Mouse (Mus musculus) macrophage (primary cell): Measurements from ENCODE around the gene Peak1. TPM values are rescaled to one million over a fixed set of nuclear protein-coding genes. Genes with fewer than 3 reads are reported as not detected.

ENCODE experiments used
- H3K27ac ChIP-seq: fragments of 350-480 bp; formaldehyde crosslinking; 2 replicates; pipeline ENCODE4 v1.9.0; 2021
- H3K36me3 ChIP-seq: fragments of 350-480 bp; formaldehyde crosslinking; 2 replicates; pipeline ENCODE4 v1.9.0; 2021; ENCODE audit errors: inconsistent target
- H3K4me3 ChIP-seq: fragments of 350-480 bp; formaldehyde crosslinking; 2 replicates; pipeline ENCODE4 v1.9.0; 2021; ENCODE audit errors: inconsistent target
- H3K79me2 ChIP-seq: fragments of 350-480 bp; formaldehyde crosslinking; 2 replicates; pipeline ENCODE4 v1.9.0; 2021; ENCODE audit errors: inconsistent target
- WGBS: methylation state at CpG from one replicate; pipeline ENCODE4 v1.1.7; 2026; ENCODE audit warnings: inconsistent platforms; ENCODE audit not compliant: missing documents; 5-methylcytosine and 5-hydroxymethylcytosine counted together
- polyA plus RNA-seq: library from polyadenylated mRNA; stranded (reverse); fragments of 250-400 nt; gene quantifications from 3 replicates; pipeline ENCODE4 v1.2.4, GENCODE M21; 2018; ENCODE audit warnings: inconsistent platforms

Gene Peak1
- polyA plus RNA-seq, 1 experiment from 2014 or later, result 32.4 TPM

DNA sequence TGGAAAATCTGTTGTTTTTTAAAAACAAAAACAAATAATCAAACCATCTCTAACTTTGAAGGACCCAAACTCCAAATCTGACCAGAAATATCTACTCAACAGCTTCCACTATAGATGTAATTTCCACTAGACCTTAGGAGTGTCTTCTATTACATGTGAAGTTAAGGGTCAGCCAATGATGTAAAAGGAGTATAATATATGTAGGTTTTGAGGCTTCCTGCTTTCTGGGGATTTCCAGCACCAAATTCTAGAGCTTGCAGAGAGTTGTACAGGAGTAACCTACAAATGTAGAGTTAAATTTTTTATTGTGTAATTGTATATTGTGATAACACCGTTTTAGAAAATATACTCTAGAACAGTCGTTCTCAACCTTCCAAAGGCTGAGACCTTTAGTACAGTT, 96.6 kb downstream of the Peak1 start:
- no peak overlapping the region for H3K27ac ChIP-seq
- H3K4me3 ChIP-seq, result no peak overlapping the region
- WGBS, result 94% methylated on average over 2 of the region's 2 CpGs
- H3K36me3 ChIP-seq, result no peaks in the 10 kb centered on the region
- peaks cover 43% of the 10 kb centered on the region for H3K79me2 ChIP-seq

DNA sequence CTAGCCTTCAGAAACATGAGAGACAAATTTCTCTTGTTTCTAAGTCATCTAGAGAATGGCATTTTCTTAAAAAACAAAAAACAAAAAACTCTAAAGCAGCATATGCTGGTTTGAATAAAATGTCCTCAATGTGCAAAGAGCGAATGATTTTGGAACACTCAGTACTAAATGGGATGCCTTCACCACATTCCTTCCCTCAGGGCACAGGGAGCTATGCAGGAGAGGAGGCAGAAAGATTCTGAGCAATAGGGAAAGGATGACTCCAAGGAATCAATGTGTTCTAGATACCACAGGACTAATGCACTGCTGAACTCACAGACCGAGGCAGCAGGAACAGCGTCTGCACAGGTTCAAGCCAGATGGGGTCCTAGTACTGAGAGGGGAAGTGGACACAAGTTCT, 103.5 kb downstream of the Peak1 start:
- no peaks in the 10 kb centered on the region; the same call in none of the 2 replicates for H3K79me2 ChIP-seq

DNA sequence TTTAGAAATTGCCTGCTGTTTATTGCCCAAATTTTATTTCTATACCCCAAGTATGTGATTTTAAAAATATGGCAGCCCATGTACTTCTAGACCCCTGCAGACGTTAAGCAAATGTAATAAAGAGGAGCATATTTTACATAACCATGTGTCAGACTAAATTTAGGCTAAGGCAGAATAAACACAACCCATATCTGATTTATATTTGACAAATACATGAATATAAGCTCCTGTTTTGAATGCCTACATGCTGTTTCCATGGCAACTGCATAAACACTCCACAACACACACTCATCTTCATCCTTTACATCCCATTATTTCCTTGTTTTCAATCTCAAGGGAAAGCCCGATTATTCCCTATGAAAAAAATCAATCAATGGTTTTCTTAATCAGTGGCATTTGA, 108.8 kb downstream of the Peak1 start:
- Histone ChIP-seq H3K4me3 (no peak overlapping the region), H3K27ac (no peak overlapping the region), H3K36me3 (no peaks in the 10 kb centered on the region), H3K79me2 (peaks cover 16% of the 10 kb centered on the region)
- WGBS, result 84% methylated on average over 2 of the region's 2 CpGs

More for the DNA sequence above, 103.5 kb downstream of the Peak1 start:
- no peak overlapping the region for H3K4me3 ChIP-seq
- no peaks in the 10 kb centered on the region for H3K36me3 ChIP-seq
- 91% methylated on average over 3 of the region's 3 CpGs for WGBS
- no peak overlapping the region for H3K27ac ChIP-seq

DNA sequence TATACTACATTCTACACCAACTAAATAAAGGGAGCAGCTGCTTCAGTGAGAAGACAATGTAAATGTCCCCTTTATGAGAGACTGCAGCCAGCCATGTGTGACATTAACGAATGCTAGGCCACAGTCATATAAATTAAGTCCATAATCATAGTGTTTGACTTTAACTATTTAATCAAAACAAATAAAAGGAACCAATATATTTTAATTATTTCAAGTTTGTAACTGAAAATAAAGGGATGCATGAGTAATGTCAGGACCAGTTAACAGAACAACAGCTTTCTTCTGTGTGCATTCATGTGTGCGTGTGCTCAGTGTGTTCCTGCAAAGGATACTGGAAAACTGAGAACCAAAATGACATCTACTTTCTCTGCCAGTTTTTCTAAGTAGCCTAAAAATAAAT, 113.3 kb downstream of the Peak1 start:
- H3K27ac ChIP-seq, result no peak overlapping the region
- 97% methylated on average over 2 of the region's 2 CpGs for WGBS
- H3K4me3 ChIP-seq, result no peak overlapping the region
- H3K36me3 ChIP-seq, result no peaks in the 10 kb centered on the region
- H3K79me2 ChIP-seq, result peaks cover 45% of the 10 kb centered on the region

DNA sequence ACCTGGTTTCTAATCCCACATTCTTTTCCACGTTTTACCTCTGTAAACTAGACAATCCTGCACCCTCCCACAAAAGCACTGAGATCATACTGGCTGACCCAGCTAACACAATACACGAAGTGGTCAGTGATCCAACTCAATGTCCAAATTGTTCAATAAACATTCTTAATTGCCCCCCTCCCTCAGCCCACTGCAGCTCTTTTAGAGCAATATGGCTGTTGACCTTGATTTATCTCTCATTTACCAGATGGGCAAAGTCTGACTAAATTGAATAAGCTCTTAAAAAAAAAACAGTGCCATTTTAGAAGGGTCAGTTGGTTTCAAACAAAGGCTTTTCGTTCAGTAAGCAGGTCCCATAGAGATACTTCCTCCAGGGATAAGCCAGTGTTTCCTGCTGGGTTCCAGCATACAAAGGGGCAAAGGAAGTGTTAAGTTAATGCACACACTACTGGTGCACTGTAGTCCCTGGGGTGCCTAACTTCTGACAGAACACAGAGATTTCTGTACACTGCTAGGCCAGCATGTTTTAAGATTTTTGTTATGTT, 114.9 kb downstream of the Peak1 start:
- WGBS, result 71% methylated on average over 3 of the region's 3 CpGs
- Histone ChIP-seq H3K4me3 (no peak overlapping the region), H3K36me3 (no peaks in the 10 kb centered on the region), H3K79me2 (peaks cover 50% of the 10 kb centered on the region), H3K27ac (no peak overlapping the region)

DNA sequence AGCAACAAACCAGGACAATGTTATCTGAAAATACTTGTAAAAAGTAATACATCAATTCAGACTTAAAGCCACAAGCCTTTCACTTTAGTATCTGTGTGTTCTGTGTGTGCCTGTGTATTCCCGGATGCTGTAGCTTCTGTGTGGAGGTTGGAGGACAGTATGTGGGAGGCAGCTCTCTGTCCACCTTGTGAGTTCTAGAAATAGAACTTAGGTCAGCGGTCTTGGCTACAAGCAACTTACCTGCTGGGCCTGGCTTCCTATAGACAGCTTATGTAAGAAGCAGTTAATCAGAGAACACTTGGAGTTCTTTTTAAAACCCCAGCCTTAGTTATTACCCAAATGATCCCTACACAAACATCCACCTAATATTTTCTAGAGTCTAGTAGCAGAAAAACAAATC, 127.8 kb downstream of the Peak1 start:
- no peaks in the 10 kb centered on the region for H3K36me3 ChIP-seq
- no peak overlapping the region for H3K4me3 ChIP-seq
- peaks cover 49% of the 10 kb centered on the region for H3K79me2 ChIP-seq
- H3K27ac ChIP-seq, result no peak overlapping the region
- WGBS, result 100% methylated on average over 2 of the region's 2 CpGs

DNA sequence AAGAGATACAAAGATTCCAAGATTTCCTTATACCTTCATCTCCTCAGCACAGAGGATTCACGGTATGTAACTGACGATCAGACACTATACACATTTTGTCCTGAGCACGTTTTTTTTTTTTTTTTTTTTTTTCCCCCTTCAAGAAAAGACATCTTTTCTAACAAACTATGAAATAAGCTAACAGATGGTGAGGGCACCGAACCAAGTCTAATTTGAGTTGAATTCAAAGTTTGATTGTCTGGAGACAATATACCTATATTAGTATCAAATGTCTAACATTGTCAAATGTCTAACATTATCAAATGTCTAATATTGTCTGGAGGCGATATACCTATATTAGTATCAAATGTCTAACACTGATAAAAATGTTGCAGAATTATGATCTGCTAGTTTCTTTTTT, 135.4 kb downstream of the Peak1 start:
- 96% methylated on average over 5 of the region's 5 CpGs for WGBS
- peaks cover 44% of the 10 kb centered on the region for H3K79me2 ChIP-seq
- H3K27ac ChIP-seq, result no peak overlapping the region
- H3K4me3 ChIP-seq, result no peak overlapping the region
- H3K36me3 ChIP-seq, result no peaks in the 10 kb centered on the region

DNA sequence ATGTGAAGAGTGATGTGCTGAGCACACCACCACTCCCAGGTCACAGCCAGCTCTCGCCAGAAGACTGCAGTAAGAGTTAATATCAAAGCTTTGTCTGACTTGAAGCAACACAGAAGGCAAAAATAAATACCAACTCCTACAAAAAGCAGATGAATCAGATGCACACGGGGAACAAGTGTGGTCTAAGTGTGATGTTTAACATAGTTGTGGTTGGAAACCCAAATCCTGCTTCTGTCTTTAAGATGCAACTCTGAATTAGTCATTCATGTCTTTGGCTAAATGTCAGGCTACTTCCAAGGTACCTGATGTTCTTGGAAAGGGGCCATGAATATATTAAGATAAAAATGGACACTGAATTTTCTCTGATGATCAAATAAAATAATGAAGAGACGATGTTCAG, 144.3 kb downstream of the Peak1 start:
- Histone ChIP-seq H3K27ac (peak overlapping the region; percentile 68), H3K79me2 (peaks cover 43% of the 10 kb centered on the region)
- WGBS, result 87% methylated on average over 3 of the region's 3 CpGs

DNA sequence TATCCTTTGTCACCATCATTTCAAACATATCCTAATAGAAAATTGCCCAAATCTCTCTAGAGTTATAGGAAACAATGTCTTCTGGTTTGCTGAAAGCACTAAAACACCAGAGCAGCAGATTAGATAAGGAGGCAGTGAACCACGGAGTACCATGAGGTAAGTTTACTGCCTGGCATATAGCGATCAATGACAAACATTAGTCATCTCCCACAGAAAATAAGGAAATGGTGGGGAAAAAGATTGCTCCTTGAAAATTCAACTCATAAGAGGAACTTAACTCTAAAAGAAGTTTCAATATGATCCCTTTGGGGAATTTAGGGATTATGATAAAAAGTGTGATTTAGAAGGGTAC, 145.6 kb downstream of the Peak1 start:
- WGBS, result 20% methylated on average over 2 of the region's 2 CpGs
- Histone ChIP-seq H3K27ac (peak overlapping the region; percentile 68), H3K4me3 (no peak overlapping the region), H3K79me2 (peaks cover 57% of the 10 kb centered on the region), H3K36me3 (no peaks in the 10 kb centered on the region)

More for the DNA sequence above, 144.3 kb downstream of the Peak1 start:
- Histone ChIP-seq H3K4me3 (no peak overlapping the region), H3K36me3 (no peaks in the 10 kb centered on the region)

DNA sequence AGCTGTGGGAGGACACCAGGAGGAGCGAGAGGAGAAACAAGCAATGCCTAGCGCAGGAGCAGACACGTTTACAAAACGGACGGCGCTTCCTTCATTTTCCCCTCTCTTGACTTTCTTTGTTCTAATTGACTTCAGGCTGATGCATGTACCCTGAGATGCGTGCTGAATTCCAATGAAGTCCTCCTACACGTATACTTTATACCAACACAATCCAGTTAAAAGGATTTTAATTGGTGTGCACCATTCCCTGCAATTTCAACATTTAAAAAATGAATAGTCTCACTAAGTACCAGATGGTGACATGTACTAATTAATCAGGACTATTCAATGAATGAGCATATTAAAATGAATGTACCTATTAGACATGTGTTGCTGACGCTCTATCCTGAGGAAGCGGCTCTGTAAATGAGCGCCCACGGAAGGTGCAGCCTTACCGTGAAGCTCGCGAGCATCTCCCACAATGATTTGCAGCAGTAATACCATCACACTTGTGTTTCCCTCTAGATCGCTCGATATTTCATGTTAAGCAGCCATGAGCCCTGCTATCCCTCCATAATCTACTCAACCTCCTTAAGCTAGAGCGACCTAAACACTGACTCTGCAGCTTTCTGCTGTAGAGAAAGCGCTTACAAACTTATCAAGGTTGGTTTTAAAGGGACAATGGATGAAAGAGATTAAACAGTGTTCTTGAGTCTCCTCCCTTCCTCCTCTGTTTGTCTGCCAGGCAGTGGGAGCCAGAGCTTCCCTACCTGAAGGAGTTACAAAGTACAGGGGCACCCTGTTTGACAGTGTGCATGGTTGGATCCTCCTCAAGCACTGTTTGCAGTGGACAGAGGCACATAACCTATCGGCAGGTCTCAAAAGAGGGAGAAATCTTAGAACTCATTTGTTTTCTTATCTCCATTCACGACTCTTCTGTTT, 146.3 kb downstream of the Peak1 start:
- peak overlapping the region; percentile 68 for H3K27ac ChIP-seq
- 98% methylated on average over 16 of the region's 21 CpGs for WGBS
- H3K36me3 ChIP-seq, result no peaks in the 10 kb centered on the region
- H3K79me2 ChIP-seq, result peaks cover 59% of the 10 kb centered on the region
- no peak overlapping the region for H3K4me3 ChIP-seq

DNA sequence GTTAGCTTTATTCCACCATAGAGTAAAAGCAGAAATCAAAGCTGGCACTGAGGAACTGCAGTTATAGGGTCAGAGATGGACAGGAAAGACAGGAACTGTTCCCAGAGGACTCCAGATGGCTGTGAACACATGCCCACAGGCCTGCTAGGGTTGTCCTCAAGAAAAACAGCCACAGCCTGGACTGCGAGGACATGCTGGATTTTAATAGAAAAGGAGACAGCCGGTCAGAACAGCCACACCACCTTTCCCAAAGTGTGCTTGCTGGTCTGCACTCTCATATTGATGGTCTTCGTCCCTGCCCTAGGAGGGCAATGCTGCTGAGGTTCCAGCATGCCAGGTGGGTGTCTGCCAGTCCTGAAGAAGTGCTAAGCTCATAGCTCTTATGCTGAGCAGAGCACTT, 148.8 kb downstream of the Peak1 start:
- H3K36me3 ChIP-seq, result no peaks in the 10 kb centered on the region
- 94% methylated on average over 3 of the region's 3 CpGs for WGBS
- no peak overlapping the region for H3K4me3 ChIP-seq
- H3K79me2 ChIP-seq, result peaks cover 59% of the 10 kb centered on the region
- H3K27ac ChIP-seq, result peak overlapping the region; percentile 99

DNA sequence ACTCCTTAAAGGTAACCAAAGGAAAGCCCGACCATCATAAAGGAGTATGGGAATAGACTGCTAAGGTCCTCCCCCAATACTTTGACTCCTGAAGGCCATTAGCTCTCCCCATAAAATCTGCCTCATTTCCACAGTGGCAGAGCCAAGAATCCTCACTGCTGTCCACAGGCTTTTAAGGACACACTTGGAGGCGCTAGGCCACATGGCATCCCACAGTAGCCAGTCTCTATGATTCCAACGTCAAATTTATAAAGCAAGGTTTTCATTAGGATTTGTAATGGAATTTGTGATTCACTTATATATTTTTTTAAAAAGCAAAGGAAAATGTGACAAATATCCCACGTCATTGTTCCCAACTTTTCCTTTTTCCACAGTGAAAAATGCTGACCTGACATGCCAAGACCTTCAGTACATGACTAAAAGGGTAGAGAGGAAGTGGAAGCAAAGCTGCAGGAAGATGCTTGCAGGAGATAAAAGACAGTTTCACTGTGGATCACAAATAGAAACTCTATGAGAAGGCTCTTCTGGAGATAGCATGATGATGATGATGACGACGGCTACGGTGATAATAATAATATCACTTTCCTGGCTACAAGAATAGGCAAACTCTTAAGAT, 151.6 kb downstream of the Peak1 start:
- Histone ChIP-seq H3K36me3 (no peaks in the 10 kb centered on the region), H3K79me2 (peaks cover 67% of the 10 kb centered on the region), H3K4me3 (no peak overlapping the region), H3K27ac (peak overlapping the region; percentile 99)
- WGBS, result 49% methylated on average over 6 of the region's 7 CpGs

DNA sequence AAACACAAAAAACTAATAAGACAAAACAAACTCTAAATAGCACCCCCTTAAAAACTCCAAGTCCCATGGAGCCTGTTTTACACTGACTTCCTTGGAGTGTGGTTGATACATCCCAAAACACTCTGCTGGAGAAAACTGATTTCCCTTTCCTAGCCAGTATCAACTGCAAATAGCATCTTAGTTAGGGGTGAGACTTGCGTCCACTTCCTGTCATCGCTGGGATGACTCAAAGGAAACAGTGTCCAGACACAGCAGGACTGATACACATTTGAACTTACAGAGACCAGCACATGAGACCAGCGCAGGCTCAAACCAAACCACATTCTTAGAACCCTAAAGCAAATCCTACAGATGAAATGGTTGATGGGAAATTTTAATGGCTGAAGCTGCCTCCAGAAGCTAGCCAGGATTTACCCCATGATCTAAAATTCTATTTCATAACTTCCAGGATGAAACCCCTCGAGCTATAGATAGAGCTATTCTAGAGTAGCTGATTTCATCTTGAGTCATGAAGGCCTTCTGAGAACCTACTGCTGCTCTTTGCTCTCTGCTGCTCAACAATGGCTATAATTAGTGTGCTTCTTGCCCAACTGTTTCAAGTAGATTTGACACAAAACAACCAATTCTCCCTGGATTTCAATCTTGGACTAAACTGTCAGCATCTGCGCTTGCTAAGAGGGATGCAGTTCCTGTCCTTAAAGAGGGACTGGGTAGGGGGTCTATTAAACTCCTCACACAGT, 152.2 kb downstream of the Peak1 start:
- Histone ChIP-seq H3K79me2 (peaks cover 66% of the 10 kb centered on the region), H3K4me3 (no peak overlapping the region), H3K27ac (peak overlapping the region; percentile 99), H3K36me3 (no peaks in the 10 kb centered on the region)
- WGBS, result 17% methylated on average over 5 of the region's 5 CpGs

DNA sequence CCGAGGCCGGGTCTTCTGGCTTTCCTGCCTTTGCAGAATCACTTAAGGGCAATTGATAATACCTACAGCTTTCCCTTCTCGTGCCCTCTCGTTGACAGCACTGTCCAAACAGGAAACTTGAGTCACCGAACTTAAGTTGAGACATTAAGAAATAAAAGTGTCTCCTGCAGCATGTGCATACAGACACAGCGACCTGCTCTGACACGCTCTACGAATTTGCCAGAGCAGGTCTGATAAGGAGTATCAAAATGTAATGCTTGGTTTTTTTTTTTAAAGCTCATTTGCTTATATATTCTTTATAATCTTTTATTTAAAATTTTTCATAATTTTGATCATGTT, 152.9 kb downstream of the Peak1 start:
- 26% methylated on average over 7 of the region's 8 CpGs for WGBS
- peak overlapping the region; percentile 99 for H3K27ac ChIP-seq
- H3K4me3 ChIP-seq, result no peak overlapping the region
- H3K79me2 ChIP-seq, result peaks cover 63% of the 10 kb centered on the region
- no peaks in the 10 kb centered on the region for H3K36me3 ChIP-seq
